Mouse (Mus musculus): ENCODE measurements at regions not wholly inside any gene's neighbourhood (a gene's known extent, or its start where the extent isn't known, plus 50 kb on each side); places are given as distances from the start of the nearest gene placed in this dataset.
"Not testable (repeated sequence)": the region's sequence is repeated elsewhere in the genome, so short reads cannot be mapped to it uniquely, and the experiment has no call there.

DNA sequence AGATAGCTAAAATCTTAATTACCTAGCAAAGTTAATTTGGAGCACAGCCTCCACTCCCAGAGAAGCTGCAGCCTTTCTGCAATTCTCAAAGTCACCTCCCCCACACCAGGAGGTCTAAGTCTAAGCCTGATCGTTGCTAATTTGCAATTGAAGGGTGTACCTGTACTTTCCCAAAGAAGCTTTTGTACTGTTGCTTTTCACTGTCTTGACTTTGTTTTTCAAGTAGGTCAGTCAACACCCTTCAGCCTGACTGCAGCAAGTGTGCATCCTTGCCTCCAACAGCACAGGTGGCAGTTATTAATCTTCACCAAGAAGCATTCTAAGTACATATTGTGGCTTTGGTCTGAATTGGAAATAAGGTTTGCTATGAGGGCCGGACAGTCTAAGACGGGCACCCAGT lies 91.7 kb upstream of the Slc22a30 start:
- 86% methylated on average over 3 of the region's 3 CpGs for WGBS
- DNase-seq (ENCODE audit: low spot score); H3K9me3 ChIP-seq; H3K27ac ChIP-seq; H3K36me3 ChIP-seq; H3K4me3 ChIP-seq; H3K4me1 ChIP-seq; H3K27me3 ChIP-seq (ENCODE audit: insufficient read depth, poor library complexity, severe bottlenecking): not testable (repeated sequence)

DNA sequence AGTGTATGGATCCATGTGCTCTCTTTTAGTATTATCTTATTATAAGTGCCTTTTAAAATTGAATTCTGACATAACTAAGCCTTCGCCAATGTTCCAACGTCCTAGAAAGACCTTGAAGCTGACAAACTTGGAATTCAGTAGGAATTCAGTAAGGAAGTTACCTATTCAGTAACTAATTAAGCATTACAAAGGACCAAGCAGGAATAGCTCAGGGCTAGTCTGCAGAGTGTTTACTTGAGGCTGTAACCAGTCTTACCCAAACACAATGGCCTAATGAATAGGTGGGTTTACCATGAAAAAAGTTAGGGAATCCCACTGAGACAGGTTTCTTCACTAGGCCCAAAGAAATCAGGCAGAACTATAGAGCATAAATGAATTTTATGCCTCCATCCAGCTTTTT lies 92.6 kb upstream of the Slc22a30 start:
- not testable (repeated sequence) for H3K4me3 ChIP-seq; H3K4me1 ChIP-seq; DNase-seq (ENCODE audit: low spot score); H3K36me3 ChIP-seq; H3K9me3 ChIP-seq; H3K27me3 ChIP-seq (ENCODE audit: insufficient read depth, poor library complexity, severe bottlenecking); H3K27ac ChIP-seq
- WGBS = 80% methylated on average over 2 of the region's 2 CpGs

DNA sequence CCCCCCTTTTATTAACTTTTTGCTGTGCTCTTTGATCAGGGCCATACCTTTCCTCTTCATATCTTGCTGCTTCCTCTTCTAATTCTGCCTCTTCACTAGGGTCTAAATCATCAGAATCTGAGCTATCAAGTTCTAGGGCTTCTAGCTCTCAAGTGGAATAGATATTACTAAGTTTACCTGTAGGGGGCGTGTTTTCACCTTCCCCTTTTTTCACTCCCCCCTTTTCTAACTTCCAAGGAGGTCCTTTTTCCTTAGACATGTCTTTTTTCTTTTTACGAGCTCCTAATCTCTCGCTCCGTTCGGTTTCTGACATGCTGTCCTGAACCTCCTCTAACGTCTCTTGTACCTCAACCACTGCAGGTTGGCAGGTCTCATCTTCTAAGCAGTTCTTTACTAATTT lies 73.3 kb upstream of the Slc22a8 start:
- H3K4me3 ChIP-seq; H3K27me3 ChIP-seq (ENCODE audit: insufficient read depth, poor library complexity, severe bottlenecking); H3K9me3 ChIP-seq; DNase-seq (ENCODE audit: low spot score); H3K4me1 ChIP-seq; H3K27ac ChIP-seq; H3K36me3 ChIP-seq: not testable (repeated sequence)
- WGBS = 83% methylated on average over 6 of the region's 6 CpGs

DNA sequence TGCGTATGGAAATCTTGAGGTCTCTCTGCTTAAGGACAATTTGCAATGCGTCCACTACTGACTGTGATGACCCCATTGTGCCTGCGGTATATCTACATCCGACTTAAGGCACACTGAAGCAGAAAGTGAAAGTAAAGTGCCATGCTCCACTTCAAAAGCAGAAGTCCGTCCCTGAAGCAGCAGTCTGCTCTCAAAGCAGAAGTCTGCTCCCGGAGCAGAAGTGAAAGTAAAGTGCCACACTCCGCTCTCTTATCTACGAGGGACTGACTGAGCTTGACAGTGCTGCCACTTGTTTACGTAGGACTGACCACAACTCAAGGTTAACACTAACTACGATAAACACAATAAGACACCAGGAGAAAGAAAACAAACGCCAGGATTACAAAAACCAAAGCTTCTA lies 72.8 kb upstream of the Slc22a8 start:
- DNase-seq (ENCODE audit: low spot score) = no peak
- Histone ChIP-seq H3K36me3 (no peaks in the 10 kb centered on the region), H3K4me3 (peak overlapping the region; percentile 36), H3K9me3 (no peaks in the 10 kb centered on the region), H3K27me3 (ENCODE audit: insufficient read depth, poor library complexity, severe bottlenecking) (no peaks in the 10 kb centered on the region), H3K27ac (no peak overlapping the region), H3K4me1 (no peaks in the 10 kb centered on the region)
- WGBS = 60% methylated on average over 11 of the region's 11 CpGs

DNA sequence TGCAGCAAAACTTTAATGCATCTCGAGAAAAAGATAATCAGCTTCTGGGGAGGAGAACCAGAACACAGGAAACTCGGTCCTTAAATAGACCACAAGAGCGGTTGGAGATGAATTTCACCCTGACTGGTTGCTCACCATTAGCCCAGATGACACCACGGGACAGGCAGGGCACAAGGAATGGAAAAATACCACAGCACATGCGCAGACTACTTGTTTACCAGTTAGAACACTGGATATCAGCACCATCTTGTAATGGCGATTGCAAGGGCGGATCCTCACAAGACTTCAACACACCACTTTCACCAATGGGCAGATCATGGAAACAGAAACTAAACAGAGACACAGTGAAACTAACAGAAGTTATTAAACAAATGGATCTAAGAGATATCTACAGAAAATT lies 72.1 kb upstream of the Slc22a8 start:
- not testable (repeated sequence) for H3K4me3 ChIP-seq; H3K9me3 ChIP-seq; H3K4me1 ChIP-seq; H3K27me3 ChIP-seq (ENCODE audit: insufficient read depth, poor library complexity, severe bottlenecking); H3K27ac ChIP-seq; DNase-seq (ENCODE audit: low spot score); H3K36me3 ChIP-seq
- 79% methylated on average over 7 of the region's 7 CpGs for WGBS

DNA sequence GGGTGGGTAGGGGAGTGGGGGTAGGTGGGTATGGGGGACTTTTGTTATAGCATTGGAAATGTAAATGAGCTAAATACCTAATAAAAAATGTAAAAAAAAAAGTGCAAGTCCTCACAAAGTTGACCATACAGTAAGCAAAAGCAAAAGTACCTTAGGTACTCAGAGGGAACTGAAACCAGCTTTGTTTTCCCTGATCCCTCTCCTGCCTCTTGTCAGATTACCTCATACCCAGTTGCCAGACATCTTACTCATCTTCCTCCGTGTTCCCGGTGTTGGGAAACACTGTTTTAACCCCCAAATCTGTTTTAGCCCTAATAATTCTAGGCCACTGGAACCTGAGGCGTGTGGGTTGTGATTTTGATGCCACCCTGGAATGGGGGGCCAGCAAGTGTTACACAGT lies 56.5 kb upstream of the Slc22a8 start:
- H3K36me3 ChIP-seq = no peaks in the 10 kb centered on the region
- no peak overlapping the region for H3K27ac ChIP-seq
- H3K4me3 ChIP-seq = no peak overlapping the region
- no peak for DNase-seq (ENCODE audit: low spot score)
- H3K9me3 ChIP-seq = no peaks in the 10 kb centered on the region
- H3K4me1 ChIP-seq = no peaks in the 10 kb centered on the region
- 71% methylated on average over 3 of the region's 3 CpGs for WGBS
- no peaks in the 10 kb centered on the region for H3K27me3 ChIP-seq (ENCODE audit: insufficient read depth, poor library complexity, severe bottlenecking)

DNA sequence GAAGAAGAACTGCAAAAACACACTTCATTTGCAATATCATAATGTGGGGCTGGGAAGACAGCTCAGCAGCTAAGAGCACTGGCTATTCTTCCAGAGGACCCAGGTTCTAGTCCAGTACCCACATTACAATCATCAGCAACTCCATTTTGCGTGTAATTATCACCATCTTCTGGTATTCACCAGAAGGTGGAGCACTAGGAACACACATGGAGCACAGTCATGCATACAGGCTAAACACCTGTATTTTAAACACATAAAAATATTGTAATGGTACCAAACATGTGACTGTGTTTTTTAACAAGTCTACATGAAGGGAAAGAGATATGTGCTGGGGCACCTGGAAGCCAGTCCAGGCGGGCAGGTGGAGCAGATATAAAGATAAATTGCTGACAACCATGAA lies 55.0 kb upstream of the Slc22a8 start:
- H3K27ac ChIP-seq = no peak overlapping the region
- H3K36me3 ChIP-seq = no peaks in the 10 kb centered on the region
- H3K4me1 ChIP-seq = no peaks in the 10 kb centered on the region
- H3K9me3 ChIP-seq = no peaks in the 10 kb centered on the region
- 64% methylated on average over 2 of the region's 2 CpGs for WGBS
- no peak overlapping the region for H3K4me3 ChIP-seq
- no peaks in the 10 kb centered on the region for H3K27me3 ChIP-seq (ENCODE audit: insufficient read depth, poor library complexity, severe bottlenecking)
- DNase-seq (ENCODE audit: low spot score) = no peak
